Mouse (Mus musculus) spleen, adult 2 months (tissue): Measurements from ENCODE around the gene Slc22a13.

Source experiments
- CTCF ChIP-seq: fragments of 200-500 bp; IDR thresholded peaks from 2 replicates; pipeline ENCODE4 v1.5.1; 2011; ENCODE audit warnings: mild to moderate bottlenecking, inconsistent platforms; ENCODE audit not compliant: insufficient read depth, insufficient read length, insufficient replicate concordance; ENCODE audit errors: extremely low read depth
- POLR2A ChIP-seq: fragments of 200-500 bp; IDR thresholded peaks from 2 replicates; pipeline ENCODE4 v1.6.1; 2011; ENCODE audit warnings: low read depth, low read length, inconsistent platforms

GRCm38 (mm10) chr9:119247996-119248395, 39.1 kb upstream of the Slc22a13 start:
- TF ChIP-seq CTCF (no peak), POLR2A (no peak)
